Mouse (Mus musculus) stomach, postnatal 0 days (tissue): ENCODE data around the gene Gcc1. TPM values are rescaled to one million over a fixed set of nuclear protein-coding genes. Genes with fewer than 3 reads are reported as not detected.

Experiments
- ATAC-seq: fragments of 200-750 bp; cut with Nextera tagmentation; 2 replicates; pipeline ENCODE4 v1.8.0; 2017; ENCODE audit not compliant: low FRiP score, low TSS enrichment
- DNase-seq: peaks from one replicate; pipeline ENCODE4 v3.0.0-alpha.2; 2016; ENCODE audit warnings: low spot score
- H3K27ac ChIP-seq: fragments of 300-500 bp; sonication (generic); replicated peaks from 2 replicates; pipeline ENCODE4 v1.5.1; 2014; ENCODE audit warnings: mild to moderate bottlenecking, control low read depth
- H3K27me3 ChIP-seq: fragments of 300-500 bp; sonication (generic); 2 replicates; pipeline ENCODE4 v1.6.1; 2014; ENCODE audit warnings: low read length; ENCODE audit not compliant: control insufficient read depth, insufficient read depth
- H3K36me3 ChIP-seq: fragments of 300-500 bp; sonication (generic); 2 replicates; pipeline ENCODE4 v1.6.1; 2014; ENCODE audit warnings: low read length, mixed read lengths; ENCODE audit not compliant: control insufficient read depth, insufficient read depth
- H3K4me1 ChIP-seq: fragments of 300-500 bp; sonication (generic); replicated peaks from 2 replicates; pipeline ENCODE4 v1.6.1; 2014; ENCODE audit warnings: antibody characterized with exemption; ENCODE audit not compliant: control insufficient read depth, insufficient read depth
- H3K4me2 ChIP-seq: fragments of 300-500 bp; sonication (generic); replicated peaks from 2 replicates; pipeline ENCODE4 v1.6.1; 2014; ENCODE audit warnings: low read depth, mild to moderate bottlenecking, control low read depth, moderate library complexity
- H3K4me3 ChIP-seq: fragments of 300-500 bp; sonication (generic); 2 replicates; pipeline ENCODE4 v1.5.1; 2014; ENCODE audit warnings: low read depth, low read length, control low read depth
- H3K9ac ChIP-seq: fragments of 300-500 bp; sonication (generic); 2 replicates; pipeline ENCODE4 v1.6.1; 2014; ENCODE audit warnings: mild to moderate bottlenecking, low read length, control low read depth, mixed read lengths
- H3K9me3 ChIP-seq: fragments of 300-500 bp; sonication (generic); 2 replicates; pipeline ENCODE4 v1.6.1; 2016; ENCODE audit warnings: low read length; ENCODE audit not compliant: control insufficient read depth
- CTCF ChIP-seq: IDR thresholded peaks from 2 replicates; pipeline ENCODE4 v1.5.1; 2016; ENCODE audit warnings: antibody characterized with exemption, low read depth, mild to moderate bottlenecking, moderate library complexity
- EP300 ChIP-seq: optimal IDR thresholded peaks from 2 replicates; pipeline ENCODE3; 2016; ENCODE audit warnings: antibody characterized with exemption
- WGBS: fragments of 180-500 bp; shearing (Covaris S2); extraction: QIAGEN DNeasy Blood & Tissue Kit; methylation state at CpG from one replicate; pipeline ENCODE4 v1.1.7; 2014; 5-methylcytosine and 5-hydroxymethylcytosine counted together
- polyA plus RNA-seq: library from polyadenylated mRNA; unstranded; fragments of >200 nt; fragmentation: Nextera tagmentation; extraction: Ambion mirVana; gene quantifications from 2 replicates; pipeline ENCODE4 v1.2.1, GENCODE M21; 2015

Gene Gcc1
- polyA plus RNA-seq, 1 experiment from 2014 or later: 6.3 TPM

- 6% methylated on average over 43 of the region's 46 CpGs for WGBS
- H3K9ac ChIP-seq: peak overlapping the region; percentile 99
- ATAC-seq (no peak), DNase-seq (peak; percentile 73)
- H3K9me3 ChIP-seq: no peaks in the 10 kb centered on the region
- H3K4me3 ChIP-seq: peak overlapping the region; percentile 96
- peak overlapping the region; percentile 76 for H3K4me2 ChIP-seq
- H3K27me3 ChIP-seq: no peaks in the 10 kb centered on the region
- no peaks in the 10 kb centered on the region for H3K36me3 ChIP-seq
- peaks cover 11% of the 10 kb centered on the region; the same call in 1 of the 2 replicates for H3K4me1 ChIP-seq
- peak overlapping the region; percentile 92 for H3K27ac ChIP-seq
- TF ChIP-seq CTCF (peak; percentile 56; the same call in 1 of the 2 replicates), EP300 (no peak)
Measured at GRCm38 (mm10) chr6:28423767-28424695, 4.2 kb downstream of the Gcc1 start.

GRCm38 (mm10) chr6:28423313-28423712 lies 4.9 kb downstream of the Gcc1 start, which contains the start of gene Arf5:
Arf5 (plus strand) TSS chr6:28423560.
- H3K9me3 ChIP-seq: no peaks in the 10 kb centered on the region
- H3K4me3 ChIP-seq: peak within 1 kb of the TSS; percentile 96
- H3K36me3 ChIP-seq: peaks cover under 1% of the 10 kb centered on the region; the same call in 1 of the 2 replicates
- DNase-seq (peak; percentile 97), ATAC-seq (peak; percentile 64)
- peak within 1 kb of the TSS; percentile 92 for H3K27ac ChIP-seq
- peak within 1 kb of the TSS; percentile 76 for H3K4me2 ChIP-seq
- no peaks in the 10 kb centered on the region for H3K27me3 ChIP-seq
- H3K4me1 ChIP-seq: peaks cover 11% of the 10 kb centered on the region; the same call in 1 of the 2 replicates
- TF ChIP-seq EP300: no peak
- no peak for TF ChIP-seq CTCF
- H3K9ac ChIP-seq: peak within 1 kb of the TSS; percentile 99
- under 1% methylated on average over 33 of the region's 42 CpGs for WGBS

- H3K9ac ChIP-seq: no peak overlapping the region
- TF ChIP-seq CTCF (no peak), EP300 (no peak)
- WGBS: 63% methylated on average over 15 of the region's 15 CpGs
Measured at GRCm38 (mm10) chr6:28422651-28423290, 5.4 kb downstream of the Gcc1 start.

GRCm38 (mm10) chr6:28421469-28422000 lies 6.7 kb downstream of the Gcc1 start:
- peak overlapping the region; percentile 81 for H3K27ac ChIP-seq

More at GRCm38 (mm10) chr6:28422651-28423290, 5.4 kb downstream of the Gcc1 start:
- no peak for DNase-seq
- H3K4me1 ChIP-seq: peaks cover 11% of the 10 kb centered on the region; the same call in 1 of the 2 replicates
- H3K4me2 ChIP-seq: peak overlapping the region; percentile 76
- H3K27ac ChIP-seq: 0 out of 2 replicates have a peak overlapping the region, but pooled peaks have one; percentile 61
- H3K4me3 ChIP-seq: peak overlapping the region; percentile 96
- peaks cover 6% of the 10 kb centered on the region for H3K36me3 ChIP-seq
- no peaks in the 10 kb centered on the region for H3K9me3 ChIP-seq
- ATAC-seq: no peak
- no peaks in the 10 kb centered on the region for H3K27me3 ChIP-seq

GRCm38 (mm10) chr6:28420865-28421264 lies 7.3 kb downstream of the Gcc1 start:
- no peak for ATAC-seq
- H3K36me3 ChIP-seq: peaks cover 12% of the 10 kb centered on the region
- 17% methylated on average over 13 of the region's 13 CpGs for WGBS
- peak overlapping the region; percentile 81 for H3K27ac ChIP-seq
- no peaks in the 10 kb centered on the region for H3K27me3 ChIP-seq
- peak overlapping the region; percentile 58 for H3K4me3 ChIP-seq
- H3K4me2 ChIP-seq: peak overlapping the region; percentile 70
- peak overlapping the region; percentile 84 for H3K9ac ChIP-seq
- DNase-seq: peak; percentile 33
- TF ChIP-seq EP300 (no peak), CTCF (no peak)
- peaks cover 11% of the 10 kb centered on the region; the same call in 1 of the 2 replicates for H3K4me1 ChIP-seq
- no peaks in the 10 kb centered on the region for H3K9me3 ChIP-seq

More at GRCm38 (mm10) chr6:28421469-28422000, 6.7 kb downstream of the Gcc1 start:
- H3K9ac ChIP-seq: peak overlapping the region; percentile 84
- H3K27me3 ChIP-seq: no peaks in the 10 kb centered on the region
- no peak for TF ChIP-seq EP300
- peak; percentile 88 for TF ChIP-seq CTCF
- peak overlapping the region; percentile 58 for H3K4me3 ChIP-seq
- peak overlapping the region; percentile 70 for H3K4me2 ChIP-seq
- under 1% methylated on average over 26 of the region's 27 CpGs for WGBS
- peak; percentile 97 for ATAC-seq
- peaks cover 11% of the 10 kb centered on the region; the same call in 1 of the 2 replicates for H3K4me1 ChIP-seq
- H3K36me3 ChIP-seq: peaks cover 12% of the 10 kb centered on the region
- DNase-seq: peak; percentile 100
- H3K9me3 ChIP-seq: no peaks in the 10 kb centered on the region
